Mouse (Mus musculus) gastrocnemius, postnatal 36 days (tissue): Measurements from ENCODE around the gene Tspan4. TPM values are rescaled to one million over a fixed set of nuclear protein-coding genes. Genes with fewer than 3 reads are reported as not detected.
A peak's percentile ranks its signal among the peaks of the same experiment; 100 is the strongest.

Source experiments
- DNase-seq, 2 experiments: peaks; one replicate each; pipeline ENCODE4 v3.0.0; 2022
- intact Hi-C: fragments of 180-260 bp; cut with DNase I; formaldehyde crosslinking; loops from one replicate; pipeline ENCODE4 v1.15.1; 2025
- total RNA-seq, 2 experiments: library from RNA; stranded (reverse); gene quantifications; 2 replicates each; pipeline ENCODE4 v1.2.3; 2021

The Tspan4 gene
- total RNA-seq, 2 experiments from 2014 or later, result 7.2 to 14.1 TPM

DNA sequence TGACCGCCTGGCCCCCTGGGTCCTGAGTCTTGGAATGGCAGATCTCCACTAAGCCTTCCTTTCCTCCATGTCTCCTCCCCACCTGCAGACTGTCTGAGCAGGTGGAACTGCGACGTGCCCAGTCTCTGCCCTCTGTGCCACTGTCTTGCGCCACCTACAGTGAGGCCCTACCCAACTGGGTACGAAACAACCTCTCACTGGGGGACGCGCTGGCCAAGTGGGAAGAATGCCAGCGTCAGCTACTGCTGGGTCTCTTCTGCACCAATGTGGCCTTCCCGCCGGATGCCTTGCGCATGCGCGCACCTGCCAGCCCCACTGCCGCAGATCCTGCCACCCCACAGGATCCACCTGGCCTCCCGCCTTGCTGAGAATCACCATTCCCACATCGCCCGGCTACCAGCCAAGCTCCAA is 15.7 kb upstream of the Tspan4 start:
- DNase-seq, result peak in 1 of 2 experiments; percentile 27
- intact Hi-C loops, result no loop called here

DNA sequence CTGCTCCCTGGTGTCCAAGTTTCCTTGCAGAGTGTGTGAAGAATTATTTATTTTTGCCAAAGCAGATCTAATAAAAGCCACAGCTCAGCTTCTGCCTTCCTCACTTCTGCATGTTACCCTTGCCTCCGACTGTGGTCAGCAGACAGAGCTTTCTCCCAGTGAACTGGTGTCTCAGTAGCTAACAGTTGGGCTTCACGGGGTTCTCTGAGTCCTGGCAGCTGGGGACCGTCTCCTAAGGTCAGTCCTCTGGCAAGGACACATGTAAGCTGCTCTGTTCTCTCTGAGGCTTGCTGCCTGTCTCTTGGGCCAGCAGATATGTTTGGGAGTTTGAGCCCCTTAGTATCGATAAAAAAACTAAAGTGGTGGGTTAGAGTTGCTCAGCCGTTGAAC is 15.0 kb upstream of the Tspan4 start:
- DNase-seq, result no peak
- intact Hi-C loops, result no loop called here

GRCm38 (mm10) chr7:141460391-141461113 is 14.5 kb upstream of the Tspan4 start, which contains the start of gene Cracr2b:
Gene Cracr2b, plus strand, starts transcription at chr7:141461094.
- DNase-seq, result peak in 1 of 2 experiments; percentile 29
- intact Hi-C loops, result no loop called here

- intact Hi-C loops, result no loop called here
- DNase-seq, result peak in 1 of 2 experiments; percentile 23
Measured at GRCm38 (mm10) chr7:141461521-141462332, 13.3 kb upstream of the Tspan4 start.

- intact Hi-C loops, result no loop called here
- DNase-seq, result peak in 1 of 2 experiments; percentile 27
Measured at GRCm38 (mm10) chr7:141462333-141462821, 12.7 kb upstream of the Tspan4 start.

- intact Hi-C loops, result no loop called here
- no peak for DNase-seq
Measured at GRCm38 (mm10) chr7:141463824-141464602, 11.0 kb upstream of the Tspan4 start.

GRCm38 (mm10) chr7:141464603-141465201 is 10.3 kb upstream of the Tspan4 start:
- DNase-seq, result no peak
- intact Hi-C loops, result no loop called here

DNA sequence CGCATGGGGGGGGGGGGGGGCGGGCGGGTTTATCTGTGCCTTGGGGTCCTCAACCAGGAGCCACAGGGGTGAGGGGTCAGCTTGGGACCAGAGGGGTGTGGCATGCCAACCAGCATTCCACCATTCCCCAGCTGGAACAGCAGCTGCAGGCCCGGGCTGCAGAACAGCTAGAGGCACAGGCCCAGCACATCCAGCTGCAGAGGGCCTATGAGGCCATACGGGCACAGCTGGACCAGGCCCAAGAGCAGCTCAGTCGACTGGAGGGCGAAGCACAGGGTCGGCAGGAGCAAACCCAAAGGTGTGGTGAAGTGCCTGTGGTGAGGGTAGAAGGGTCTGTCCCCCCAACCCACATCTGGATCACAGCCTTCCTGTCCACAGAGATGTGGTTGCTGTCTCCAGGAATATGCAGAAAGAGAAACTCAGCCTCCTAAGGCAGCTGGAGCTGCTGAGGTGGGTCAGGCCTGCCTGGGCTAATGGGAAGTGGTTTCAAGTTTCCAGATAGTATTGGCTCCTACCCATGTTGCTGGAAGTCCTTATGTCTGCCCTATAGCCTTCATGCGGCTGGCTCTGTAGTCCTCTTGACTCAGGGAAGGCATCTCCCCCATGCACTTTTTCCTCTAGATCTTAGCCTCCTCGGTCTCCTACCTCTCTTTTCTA is 9.5 kb upstream of the Tspan4 start:
- intact Hi-C loops, result no loop called here
- DNase-seq, result peak in 1 of 2 experiments; percentile 31

DNA sequence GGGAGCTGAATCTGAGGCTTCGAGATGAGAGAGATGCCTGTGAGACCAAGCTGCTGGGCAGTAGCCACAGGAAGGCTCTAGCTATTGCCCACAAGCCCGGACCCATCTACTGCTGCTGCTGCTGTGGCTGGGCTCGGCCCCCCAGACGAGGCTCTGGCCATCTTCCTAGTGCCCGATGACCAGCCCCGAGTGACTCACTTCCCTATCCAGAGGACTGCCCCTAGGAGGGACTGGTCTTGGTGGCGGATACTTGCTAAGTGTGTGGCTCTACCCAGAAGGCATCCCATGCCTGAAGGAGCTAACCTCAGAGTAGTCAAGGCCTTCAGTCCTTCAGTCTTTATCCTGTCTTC is 9.0 kb upstream of the Tspan4 start:
- intact Hi-C loops, result no loop called here
- DNase-seq, result no peak

GRCm38 (mm10) chr7:141466607-141467148 is 8.4 kb upstream of the Tspan4 start:
- DNase-seq, result no peak
- intact Hi-C loops, result no loop called here

- DNase-seq, result peak; percentile 86 to 88
- intact Hi-C loops, result no loop called here
Measured at GRCm38 (mm10) chr7:141467230-141468030, 7.6 kb upstream of the Tspan4 start, which contains the start of gene Cd151. Gene Cd151, plus strand, starts transcription at chr7:141467392.

DNA sequence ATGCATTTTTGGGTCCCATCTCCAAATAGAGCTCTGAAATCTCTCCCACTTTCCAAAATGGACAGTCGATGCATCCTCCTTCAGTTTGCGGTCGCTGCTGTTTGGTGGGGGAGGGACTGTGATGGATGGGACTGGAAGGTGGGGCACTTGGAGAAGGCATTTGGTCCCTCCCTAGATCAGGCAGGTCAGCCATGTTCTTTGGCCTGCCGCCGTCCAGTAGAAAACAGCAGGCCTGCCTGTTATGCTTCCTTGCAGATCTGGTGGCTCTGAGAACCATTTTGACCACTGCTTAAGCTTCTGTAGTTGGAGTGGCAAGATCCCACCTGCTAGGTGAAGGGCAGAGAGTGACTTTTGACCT is 6.9 kb upstream of the Tspan4 start:
- intact Hi-C loops, result no loop called here
- peak in 1 of 2 experiments; percentile 34 for DNase-seq

- intact Hi-C loops, result no loop called here
- DNase-seq, result peak; percentile 56 to 57
Measured at GRCm38 (mm10) chr7:141468522-141469211, 6.4 kb upstream of the Tspan4 start.

DNA sequence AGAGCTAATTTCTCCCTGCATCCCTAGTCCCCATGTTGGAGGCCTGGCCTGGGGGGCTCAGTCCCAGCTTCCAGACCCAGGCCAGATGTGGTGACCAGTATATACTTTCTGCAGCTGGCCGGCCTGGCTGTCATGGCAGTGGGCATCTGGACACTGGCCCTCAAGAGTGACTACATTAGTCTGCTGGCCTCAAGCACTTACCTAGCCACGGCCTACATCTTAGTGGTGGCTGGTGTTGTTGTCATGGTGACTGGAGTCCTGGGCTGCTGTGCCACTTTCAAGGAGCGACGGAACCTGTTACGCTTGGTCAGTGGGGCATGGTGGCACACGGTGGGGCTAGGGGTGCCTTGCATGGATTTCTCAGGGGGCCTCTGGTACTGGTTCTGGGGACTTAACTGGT is 5.7 kb upstream of the Tspan4 start:
- intact Hi-C loops, result no loop called here
- no peak for DNase-seq

DNA sequence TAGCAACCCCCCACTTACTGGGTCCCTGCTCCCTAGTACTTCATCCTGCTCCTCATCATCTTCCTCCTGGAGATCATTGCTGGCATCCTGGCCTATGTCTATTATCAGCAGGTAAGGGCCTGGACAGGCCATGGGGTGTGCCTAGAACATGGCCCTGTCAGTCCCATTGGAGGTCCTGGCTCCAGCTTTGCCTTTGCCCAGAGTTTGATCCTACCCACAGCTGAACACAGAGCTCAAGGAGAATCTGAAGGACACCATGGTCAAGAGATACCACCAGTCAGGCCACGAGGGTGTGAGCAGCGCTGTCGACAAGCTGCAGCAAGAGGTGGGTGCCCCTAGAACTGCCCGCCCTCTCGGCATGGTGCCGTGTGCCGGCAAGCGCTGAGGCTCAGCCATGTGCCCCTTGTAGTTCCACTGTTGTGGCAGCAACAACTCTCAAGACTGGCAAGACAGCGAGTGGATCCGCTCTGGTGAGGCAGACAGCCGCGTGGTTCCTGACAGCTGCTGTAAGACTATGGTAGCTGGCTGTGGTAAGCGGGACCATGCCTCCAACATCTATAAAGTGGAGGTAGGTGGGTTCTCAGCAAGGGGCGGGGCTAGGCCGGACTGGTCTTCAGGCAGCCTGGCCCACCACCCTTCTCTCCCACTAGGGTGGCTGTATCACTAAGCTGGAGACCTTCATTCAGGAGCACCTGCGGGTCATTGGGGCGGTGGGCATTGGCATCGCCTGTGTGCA is 5.0 kb upstream of the Tspan4 start:
- intact Hi-C loops, result no loop called here
- DNase-seq, result no peak

DNA sequence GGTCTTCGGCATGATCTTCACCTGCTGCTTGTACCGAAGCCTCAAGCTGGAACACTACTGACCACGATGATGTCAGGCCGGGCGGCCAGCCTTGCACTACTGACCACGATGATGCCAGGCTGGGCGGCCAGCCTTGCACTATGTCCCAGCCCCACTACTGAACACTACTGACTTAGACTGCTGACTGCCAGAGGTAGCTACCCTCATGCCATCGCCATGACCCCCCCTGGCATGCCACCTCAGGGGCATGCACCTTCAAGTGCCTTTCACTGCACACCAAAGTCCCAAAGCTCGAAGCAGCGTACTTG is 4.4 kb upstream of the Tspan4 start:
- intact Hi-C loops, result no loop called here
- no peak for DNase-seq

DNA sequence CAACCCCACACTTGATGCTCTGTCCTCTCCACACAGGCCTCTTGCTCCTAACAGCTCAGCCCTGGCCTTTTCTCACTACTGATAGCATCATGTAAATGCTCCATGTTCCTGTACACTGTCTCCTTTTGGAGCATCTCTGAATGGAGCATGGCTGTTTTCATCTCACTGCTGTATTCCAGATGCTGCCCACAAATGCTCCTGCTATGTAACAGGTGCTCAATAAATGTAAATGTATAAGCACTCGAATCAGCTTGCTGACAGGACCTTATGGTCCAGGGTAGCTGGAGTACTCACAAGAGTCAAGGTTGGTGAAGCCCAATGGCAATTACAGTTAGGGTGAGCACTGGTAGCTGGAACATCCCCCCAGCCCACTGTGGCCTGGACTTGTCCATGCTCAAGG is 3.8 kb upstream of the Tspan4 start:
- DNase-seq, result no peak
- intact Hi-C loops, result no loop called here

- no peak for DNase-seq
- intact Hi-C loops, result no loop called here
Measured at GRCm38 (mm10) chr7:141472226-141472625, 2.8 kb upstream of the Tspan4 start.
